Mouse (Mus musculus) heart, postnatal 0 days (tissue): ENCODE measurements around the gene Asprv1. TPM values are rescaled to one million over a fixed set of nuclear protein-coding genes. Genes with fewer than 3 reads are reported as not detected.

Experiments used
- ATAC-seq: fragments of 200-750 bp; cut with Nextera tagmentation; 2 replicates; pipeline ENCODE4 v1.8.0; 2017; ENCODE audit warnings: low read depth, moderate number of reproducible peaks, moderate library complexity; ENCODE audit not compliant: insufficient read depth
- DNase-seq: peaks from one replicate; pipeline ENCODE4 v3.0.0-alpha.2; 2016; ENCODE audit warnings: low spot score
- H3K27ac ChIP-seq: fragments of 300-500 bp; sonication (generic); 2 replicates; pipeline ENCODE4 v1.5.1; 2014; ENCODE audit warnings: low read depth, mild to moderate bottlenecking
- H3K27me3 ChIP-seq: fragments of 300-500 bp; sonication (generic); 2 replicates; pipeline ENCODE4 v1.6.1; 2014; ENCODE audit warnings: low read length, mixed read lengths; ENCODE audit not compliant: control insufficient read depth, insufficient read depth
- H3K36me3 ChIP-seq: fragments of 300-500 bp; sonication (generic); replicated peaks from 2 replicates; pipeline ENCODE4 v1.6.1; 2014; ENCODE audit warnings: low read length, mixed read lengths; ENCODE audit not compliant: control insufficient read depth, insufficient read depth
- H3K4me1 ChIP-seq: fragments of 300-500 bp; sonication (generic); 2 replicates; pipeline ENCODE4 v1.6.1; 2014; ENCODE audit warnings: antibody characterized with exemption; ENCODE audit not compliant: control insufficient read depth, insufficient read depth
- H3K4me2 ChIP-seq: fragments of 300-500 bp; sonication (generic); 2 replicates; pipeline ENCODE4 v1.6.1; 2014; ENCODE audit warnings: low read depth, mild to moderate bottlenecking, low read length, moderate library complexity
- H3K4me3 ChIP-seq: fragments of 300-500 bp; sonication (generic); 2 replicates; pipeline ENCODE4 v1.5.1; 2014; ENCODE audit warnings: low read depth, low read length
- H3K9ac ChIP-seq: fragments of 300-500 bp; sonication (generic); replicated peaks from 2 replicates; pipeline ENCODE4 v1.6.1; 2014; ENCODE audit warnings: low read depth, low read length, mixed read lengths
- H3K9me3 ChIP-seq: fragments of 300-500 bp; sonication (generic); replicated peaks from 2 replicates; pipeline ENCODE4 v1.6.1; 2016; ENCODE audit warnings: low read length; ENCODE audit not compliant: control insufficient read depth
- CTCF ChIP-seq: IDR thresholded peaks from 2 replicates; pipeline ENCODE4 v1.5.1; 2016; ENCODE audit warnings: antibody characterized with exemption, control low read depth, low read depth
- EP300 ChIP-seq: IDR thresholded peaks from 2 replicates; pipeline ENCODE4 v1.6.1; 2016; ENCODE audit warnings: antibody characterized with exemption, low read depth
- WGBS: fragments of 180-500 bp; shearing (Covaris S2); extraction: QIAGEN DNeasy Blood & Tissue Kit; methylation state at CpG from one replicate; pipeline ENCODE4 v1.1.7; 2014; 5-methylcytosine and 5-hydroxymethylcytosine counted together
- polyA plus RNA-seq: library from polyadenylated mRNA; unstranded; fragments of >200 nt; fragmentation: Nextera tagmentation; extraction: Ambion mirVana; gene quantifications from 2 replicates; pipeline ENCODE4 v1.2.1, GENCODE M21; 2015
- total RNA-seq: library from RNA; depleted of rRNA; stranded (reverse); fragments of >200 nt; gene quantifications from 2 replicates; pipeline ENCODE4 v1.2.3, GENCODE M21; 2014; ENCODE audit warnings: low replicate concordance

Gene Asprv1
- total and polyA plus RNA-seq, 2 experiments from 2014 or later, result 0.36 to 0.38 TPM

- TF ChIP-seq EP300 (no peak), CTCF (no peak)
- 87% methylated on average over 8 of the region's 8 CpGs for WGBS
Measured at GRCm38 (mm10) chr6:86640776-86641175, 12.8 kb downstream of the Asprv1 start.

GRCm38 (mm10) chr6:86641716-86642115 is 13.8 kb downstream of the Asprv1 start:
- H3K27me3 ChIP-seq, result no peaks in the 10 kb centered on the region
- TF ChIP-seq CTCF (no peak), EP300 (no peak)
- H3K9ac ChIP-seq, result no peak overlapping the region
- no peak overlapping the region for H3K27ac ChIP-seq
- DNase-seq (no peak), ATAC-seq (no peak)
- H3K4me1 ChIP-seq, result no peaks in the 10 kb centered on the region
- no peak overlapping the region for H3K4me3 ChIP-seq
- no peaks in the 10 kb centered on the region for H3K36me3 ChIP-seq
- H3K4me2 ChIP-seq, result no peak overlapping the region
- WGBS, result 54% methylated on average over 8 of the region's 8 CpGs
- no peaks in the 10 kb centered on the region for H3K9me3 ChIP-seq

More at GRCm38 (mm10) chr6:86640776-86641175, 12.8 kb downstream of the Asprv1 start:
- Histone ChIP-seq H3K27me3 (no peaks in the 10 kb centered on the region), H3K9ac (no peak overlapping the region), H3K9me3 (no peaks in the 10 kb centered on the region), H3K36me3 (no peaks in the 10 kb centered on the region), H3K4me3 (no peak overlapping the region), H3K27ac (no peak overlapping the region), H3K4me2 (no peak overlapping the region), H3K4me1 (0 out of 2 replicates have a peak, but pooled peaks cover 3% of the 10 kb centered on the region)
- ATAC-seq (no peak), DNase-seq (no peak)

GRCm38 (mm10) chr6:86644775-86645400 is 16.9 kb downstream of the Asprv1 start:
- ATAC-seq, result no peak
- Histone ChIP-seq H3K4me2 (no peak overlapping the region), H3K4me3 (no peak overlapping the region), H3K4me1 (no peaks in the 10 kb centered on the region), H3K27ac (no peak overlapping the region), H3K36me3 (peaks cover 18% of the 10 kb centered on the region), H3K27me3 (no peaks in the 10 kb centered on the region), H3K9ac (no peak overlapping the region), H3K9me3 (no peaks in the 10 kb centered on the region)
- TF ChIP-seq CTCF (no peak), EP300 (no peak)
- 59% methylated on average over 3 of the region's 3 CpGs for WGBS
- no peak for DNase-seq

- no peak overlapping the region for H3K27ac ChIP-seq
- no peak for DNase-seq
- WGBS, result 52% methylated on average over 4 of the region's 4 CpGs
- H3K27me3 ChIP-seq, result no peaks in the 10 kb centered on the region
- H3K9me3 ChIP-seq, result no peaks in the 10 kb centered on the region
- no peak overlapping the region for H3K4me3 ChIP-seq
- no peak overlapping the region for H3K9ac ChIP-seq
- no peak overlapping the region for H3K4me2 ChIP-seq
- H3K36me3 ChIP-seq, result peaks cover 25% of the 10 kb centered on the region
- ATAC-seq, result no peak
- TF ChIP-seq EP300 (no peak), CTCF (no peak)
- no peaks in the 10 kb centered on the region for H3K4me1 ChIP-seq
Measured at GRCm38 (mm10) chr6:86645551-86645950, 17.6 kb downstream of the Asprv1 start.

- Histone ChIP-seq H3K27me3 (no peaks in the 10 kb centered on the region), H3K4me2 (no peak overlapping the region), H3K36me3 (peaks cover 31% of the 10 kb centered on the region), H3K27ac (no peak overlapping the region), H3K9ac (no peak overlapping the region), H3K4me1 (no peaks in the 10 kb centered on the region), H3K4me3 (no peak overlapping the region), H3K9me3 (no peaks in the 10 kb centered on the region)
- 79% methylated on average over 7 of the region's 7 CpGs for WGBS
- ATAC-seq (no peak), DNase-seq (no peak)
- TF ChIP-seq EP300 (no peak), CTCF (no peak)
Measured at GRCm38 (mm10) chr6:86646143-86646542, 18.2 kb downstream of the Asprv1 start.

- H3K4me1 ChIP-seq, result no peaks in the 10 kb centered on the region
- H3K4me2 ChIP-seq, result no peak overlapping the region
- no peaks in the 10 kb centered on the region for H3K27me3 ChIP-seq
- TF ChIP-seq EP300 (no peak), CTCF (no peak)
- no peaks in the 10 kb centered on the region for H3K9me3 ChIP-seq
- H3K27ac ChIP-seq, result no peak overlapping the region
- H3K9ac ChIP-seq, result no peak overlapping the region
- H3K4me3 ChIP-seq, result no peak overlapping the region
- no peak for ATAC-seq
- DNase-seq, result no peak
- 94% methylated on average over 6 of the region's 6 CpGs for whole genome bisulfite sequencing
- H3K36me3 ChIP-seq, result peaks cover 49% of the 10 kb centered on the region
Measured at GRCm38 (mm10) chr6:86653026-86653425, 25.1 kb downstream of the Asprv1 start.
